Mouse (Mus musculus) CH12.LX (cell line): ENCODE measurements at regions not wholly inside any gene's neighbourhood (a gene's known extent, or its start where the extent isn't known, plus 50 kb on each side); places are given as distances from the start of the nearest gene placed in this dataset.

Experiments
- CHD1 ChIP-seq: IDR thresholded peaks from 2 replicates; pipeline ENCODE4 v1.6.1; 2012; ENCODE audit warnings: low read depth, low read length, improper control_type of control experiment, inconsistent platforms
- CTCF ChIP-seq, 2 experiments: IDR thresholded peaks in 1 of 2; conservative IDR thresholded peaks in 1 of 2; 2 replicates each; pipeline ENCODE4 v1.5.1; 2011 to 2012; ENCODE audit warnings: low read depth in 2 of 2, low read length in 2 of 2, improper control_type of control experiment in 1 of 2, inconsistent platforms in 1 of 2, mild to moderate bottlenecking in 1 of 2, moderate library complexity in 1 of 2
- EP300 ChIP-seq: IDR thresholded peaks from 2 replicates; pipeline ENCODE4 v1.6.1; 2011; ENCODE audit warnings: low read length, improper control_type of control experiment
- GABPA ChIP-seq: IDR thresholded peaks from 2 replicates; pipeline ENCODE4 v1.6.1; 2012; ENCODE audit warnings: low read depth, low read length, improper control_type of control experiment, inconsistent platforms; ENCODE audit not compliant: insufficient replicate concordance
- HCFC1 ChIP-seq: IDR thresholded peaks from 2 replicates; pipeline ENCODE4 v1.6.1; 2012; ENCODE audit warnings: low read depth, mild to moderate bottlenecking, inconsistent platforms, low read length, improper control_type of control experiment
- MAZ ChIP-seq: IDR thresholded peaks from 2 replicates; pipeline ENCODE4 v1.6.1; 2012; ENCODE audit warnings: low read depth, mild to moderate bottlenecking, inconsistent platforms, low read length, improper control_type of control experiment, moderate library complexity
- NELFE ChIP-seq: IDR thresholded peaks from 2 replicates; pipeline ENCODE4 v1.6.1; 2011; ENCODE audit warnings: low read depth, low read length, improper control_type of control experiment
- POLR2A ChIP-seq: IDR thresholded peaks from 2 replicates; pipeline ENCODE4 v1.6.1; 2011; ENCODE audit warnings: low read depth, mild to moderate bottlenecking, improper control_type of control experiment, low read length
- USF1 ChIP-seq: IDR thresholded peaks from 2 replicates; pipeline ENCODE4 v1.6.1; 2014; ENCODE audit warnings: low read depth, mild to moderate bottlenecking, inconsistent platforms, low read length, improper control_type of control experiment
- ZC3H11A ChIP-seq: IDR thresholded peaks from 2 replicates; pipeline ENCODE4 v1.6.1; 2012; ENCODE audit warnings: low read depth, mild to moderate bottlenecking, inconsistent platforms, low read length, improper control_type of control experiment

DNA sequence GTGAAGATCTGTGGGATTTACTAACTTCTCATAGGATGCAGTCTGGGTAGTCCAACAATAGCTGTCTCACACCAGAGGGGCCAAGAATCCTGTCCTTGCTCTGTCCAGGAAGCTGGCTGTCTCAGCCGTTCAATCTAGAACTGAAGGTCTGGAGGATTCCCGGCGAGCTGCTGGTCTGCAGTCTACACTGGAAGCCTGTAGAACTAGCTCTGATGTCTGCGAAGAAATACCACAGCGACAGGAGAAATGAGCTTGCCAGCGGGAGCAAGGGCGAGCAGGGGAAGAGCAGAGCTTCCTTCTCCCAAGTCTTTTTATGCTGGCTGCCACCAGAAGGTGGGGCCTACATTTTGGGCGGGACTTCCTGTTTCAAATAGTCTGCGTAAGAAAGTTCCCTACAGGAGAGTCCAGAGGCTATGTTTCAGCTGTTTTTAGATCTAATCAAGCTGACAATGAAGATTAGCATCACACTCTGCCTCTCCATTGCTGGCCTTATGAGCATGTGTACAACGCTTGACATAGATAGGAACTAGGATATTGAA lies 111.9 kb upstream of the Eef2kmt start:
- TF ChIP-seq EP300 (no peak), GABPA (no peak), USF1 (no peak), CTCF (conservative IDR thresholded peaks at IDR 0.05 in 1 of 2, IDR thresholded peaks at IDR 0.05 in 1 of 2; ENCODE audit: low read depth in 2 of 2, low read length in 2 of 2) (no peak), ZC3H11A (no peak), POLR2A (no peak), CHD1 (no peak), NELFE (no peak), MAZ (no peak), HCFC1 (no peak)
